ENCODE assay signal across 9 mouse cellular contexts in the genomic region with DNA sequence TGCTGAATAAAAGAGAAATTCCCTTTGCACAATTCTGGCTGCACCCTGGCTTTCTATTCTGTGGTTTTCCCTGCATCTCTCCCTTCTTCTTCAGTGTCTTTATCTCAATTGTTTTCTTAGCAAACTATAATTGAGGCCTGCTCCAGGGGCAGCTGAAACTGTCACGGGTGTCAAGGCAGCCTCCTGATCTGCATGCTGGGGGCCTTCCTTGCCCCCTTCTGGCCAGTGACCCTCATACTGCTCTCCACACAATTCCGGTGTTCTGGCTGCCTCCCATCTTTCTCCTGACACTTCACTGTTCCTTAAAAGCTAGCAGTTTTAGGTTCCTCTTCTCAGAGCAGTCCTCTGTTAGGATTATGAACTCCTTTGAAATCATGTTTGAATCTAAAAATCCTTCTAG. TPM values are rescaled to one million over a fixed set of nuclear protein-coding genes. Genes with fewer than 3 reads are reported as not detected.
DNase-seq lines count a peak whose midpoint lies in the region; ATAC-seq and TF ChIP-seq lines count a peak whose summit lies in the region.
"Had no signal": no experiment of that assay in that cellular context is flagged by ENCODE, and none has a peak within 500 bp of the region (broad histone marks: within the 10 kb centered on the region; RNA-seq: fewer than 3 reads in every experiment).

No protein-coding gene starts in this region.

- H3K27ac ChIP-seq in heart, embryonic 13.5 days (replicated peaks) = no peak overlapping the region
- H3K27ac ChIP-seq in MEL (ENCODE audit: control insufficient read depth, low read depth, low read length) = no peak overlapping the region
- H3K27ac ChIP-seq in hindbrain, embryonic 10.5 days = no peak overlapping the region
- no peak overlapping the region for H3K27ac ChIP-seq in midbrain, embryonic 11.5 days (ENCODE audit: low read depth, low read length)

- peaks cover 42% of the 10 kb centered on the region for H3K36me3 ChIP-seq in heart, embryonic 13.5 days
- peaks cover 9 to 20% of the 10 kb centered on the region in 2 experiments for H3K36me3 ChIP-seq in MEL (ENCODE audit: control insufficient read depth in 1 of 2, insufficient read depth in 2 of 2, low read length in 2 of 2)
- peaks cover 43% of the 10 kb centered on the region for H3K36me3 ChIP-seq in hindbrain, embryonic 10.5 days
- H3K36me3 ChIP-seq in midbrain, embryonic 11.5 days (ENCODE audit: control insufficient read depth, insufficient read depth, low read length) = peaks cover 4% of the 10 kb centered on the region; the same call in 1 of the 2 replicates

- no peak for TF ChIP-seq POLR2A in MEL (IDR thresholded peaks at IDR 0.05; ENCODE audit: control insufficient read depth in 1 of 2, insufficient read depth in 1 of 2, low read depth in 1 of 2, low read length in 2 of 2, poor library complexity in 1 of 2)

- peaks cover 17% of the 10 kb centered on the region for H3K79me2 ChIP-seq in MEL (ENCODE audit: control insufficient read depth, insufficient read depth, low read length, poor library complexity)

- DNase-seq in heart, postnatal 14 days = no peak
- peak; percentile 12 for DNase-seq in MEL (ENCODE audit: low read depth, low spot score)
- no peak for DNase-seq in hindbrain, embryonic 10.5 days (ENCODE audit: low spot score)
- peak; percentile 72 for DNase-seq in midbrain, embryonic 11.5 days (ENCODE audit: low spot score, missing footprints)
- DNase-seq in gastrocnemius, adult 8-10 months (ENCODE audit: low spot score in 2 of 2) = no peak
- no peak for DNase-seq in urinary bladder, postnatal 4 days (ENCODE audit: low spot score in 2 of 2)
- no peak for DNase-seq in left cerebral cortex, adult 18-20 months (ENCODE audit: low spot score in 2 of 2)
- DNase-seq: gastrocnemius, postnatal 36 days had no signal

- 10% methylated on average over 2 of the region's 2 CpGs for WGBS in heart, embryonic 13.5 days
- 21% methylated on average over 2 of the region's 2 CpGs for WGBS in hindbrain, embryonic 10.5 days
- WGBS in midbrain, embryonic 11.5 days = 26% methylated on average over 2 of the region's 2 CpGs

- peak overlapping the region; percentile 90 for H3K4me3 ChIP-seq in heart, embryonic 13.5 days
- H3K4me3 ChIP-seq in MEL (ENCODE audit: control insufficient read depth in 1 of 2, insufficient read depth in 1 of 2, low read depth in 2 of 2, low read length in 2 of 2) = peak overlapping the region; percentile 88 to 96
- H3K4me3 ChIP-seq in hindbrain, embryonic 10.5 days = peak overlapping the region; percentile 84
- peak overlapping the region; percentile 59 for H3K4me3 ChIP-seq in midbrain, embryonic 11.5 days (ENCODE audit: low read depth, low read length)

- no peak for ATAC-seq in heart, embryonic 13.5 days (ENCODE audit: extremely low read depth, insufficient number of reproducible peaks, low FRiP score, low TSS enrichment)
- no peak for ATAC-seq in midbrain, embryonic 11.5 days (ENCODE audit: low FRiP score)

- H3K9ac ChIP-seq in heart, embryonic 13.5 days = peak overlapping the region; percentile 91
- H3K9ac ChIP-seq in MEL (ENCODE audit: control insufficient read depth, low read depth, low read length, poor library complexity, severe bottlenecking) = peak overlapping the region; percentile 91
- H3K9ac ChIP-seq in midbrain, embryonic 11.5 days (ENCODE audit: low read length) = peak overlapping the region; percentile 68

- TF ChIP-seq CTCF in MEL (IDR thresholded peaks at IDR 0.05 in 2 of 3, conservative IDR thresholded peaks at IDR 0.05 in 1 of 3; ENCODE audit: control insufficient read depth in 1 of 3, insufficient read depth in 1 of 3, low read depth in 2 of 3, low read length in 3 of 3, poor library complexity in 1 of 3, severe bottlenecking in 1 of 3) = no peak

- peaks cover 8% of the 10 kb centered on the region for H3K9me3 ChIP-seq in heart, embryonic 13.5 days
- H3K9me3 ChIP-seq in MEL (replicated peaks; ENCODE audit: insufficient read depth, low read length) = no peaks in the 10 kb centered on the region
- no peaks in the 10 kb centered on the region for H3K9me3 ChIP-seq in hindbrain, embryonic 10.5 days
- H3K9me3 ChIP-seq in midbrain, embryonic 11.5 days (ENCODE audit: control insufficient read depth, low read length) = no peaks in the 10 kb centered on the region

- H3K27me3 ChIP-seq in heart, embryonic 13.5 days (replicated peaks) = no peaks in the 10 kb centered on the region
- H3K27me3 ChIP-seq in MEL (ENCODE audit: control insufficient read depth in 1 of 2, insufficient read depth in 2 of 2, low read length in 2 of 2) = no peaks in the 10 kb centered on the region
- no peaks in the 10 kb centered on the region for H3K27me3 ChIP-seq in hindbrain, embryonic 10.5 days (ENCODE audit: insufficient read depth, poor library complexity, severe bottlenecking)
- H3K27me3 ChIP-seq in midbrain, embryonic 11.5 days (ENCODE audit: control insufficient read depth, insufficient read depth, low read length) = no peaks in the 10 kb centered on the region

- no peak for TF ChIP-seq EP300 in MEL (IDR thresholded peaks at IDR 0.05; ENCODE audit: low read depth in 1 of 2, low read length in 2 of 2)

- intact Hi-C loops in heart, postnatal 14 days (cut with DNase I) = loop anchor here (2.0 kb wide), 1 partner anchor 16 kb away; no protein-coding TSS in a partner anchor

- TF ChIP-seq RAD21 in MEL (IDR thresholded peaks at IDR 0.05; ENCODE audit: low read depth, low read length) = no peak

- H3K4me2 ChIP-seq in heart, embryonic 13.5 days = peak overlapping the region; percentile 92
- H3K4me2 ChIP-seq in midbrain, embryonic 11.5 days = peak overlapping the region; percentile 66

- peaks cover 13% of the 10 kb centered on the region for H3K4me1 ChIP-seq in heart, embryonic 13.5 days
- peaks cover 2 to 3% of the 10 kb centered on the region in 2 experiments; a peak in 2 of 4 replicates for H3K4me1 ChIP-seq in MEL (ENCODE audit: control insufficient read depth in 1 of 2, insufficient read depth in 2 of 2, low read length in 2 of 2)
- H3K4me1 ChIP-seq in hindbrain, embryonic 10.5 days (replicated peaks) = peaks cover 12% of the 10 kb centered on the region
- peaks cover 8% of the 10 kb centered on the region for H3K4me1 ChIP-seq in midbrain, embryonic 11.5 days (ENCODE audit: control insufficient read depth, insufficient read depth, low read length)

TF ChIP-seq in MEL, 35 proteins besides CTCF, POLR2A, EP300 and RAD21:
- no peak for TF ChIP-seq UBTF (IDR thresholded peaks at IDR 0.05; ENCODE audit: borderline replicate concordance, insufficient read depth, low read depth, low read length)
- no peak for TF ChIP-seq KAT2A (conservative IDR thresholded peaks at IDR 0.05; ENCODE audit: low read depth, low read length)
- TF ChIP-seq NRF1 (IDR thresholded peaks at IDR 0.05; ENCODE audit: insufficient read depth, low read depth, low read length, poor library complexity, severe bottlenecking) = no peak
- TF ChIP-seq SMC3 (IDR thresholded peaks at IDR 0.05; ENCODE audit: low read depth, low read length) = no peak
- no peak for TF ChIP-seq ZMIZ1 (IDR thresholded peaks at IDR 0.05; ENCODE audit: low read depth, low read length)
- no peak for TF ChIP-seq NELFE (IDR thresholded peaks at IDR 0.05; ENCODE audit: low read depth, low read length)
- TF ChIP-seq ELF1 (IDR thresholded peaks at IDR 0.05; ENCODE audit: low read depth, low read length) = no peak
- TF ChIP-seq JUND (IDR thresholded peaks at IDR 0.05; ENCODE audit: low read depth, low read length) = no peak
- no peak for TF ChIP-seq POLR2AphosphoS5 (IDR thresholded peaks at IDR 0.05; ENCODE audit: borderline replicate concordance, low read depth, low read length)
- no peak for TF ChIP-seq MAFK (IDR thresholded peaks at IDR 0.05; ENCODE audit: borderline replicate concordance, low read depth, low read length)

RNA-seq across cellular contexts. Expression of a gene that starts 1.2 kb away (rescaled TPM):
- 8.5 and 9.8 TPM in 2 replicates for polyA plus RNA-seq in heart, embryonic 13.5 days (2015; fragmentation: Nextera tagmentation; extraction: Ambion mirVana)
- total RNA-seq in heart, postnatal 14 days (2021) = 10 to 100 TPM; 12.4 to 13.8 TPM
- 15.5 and 17.1 TPM in 2 replicates for total RNA-seq in MEL (2012; rRNA removed)
- polyA plus RNA-seq in MEL (2012; ENCODE audit: insufficient read depth in 1 of 2, insufficient read length in 2 of 2, low read depth in 1 of 2, low replicate concordance in 2 of 2, missing spikeins in 1 of 2) = 10 to 100 TPM in 1 of 2 experiments, not detected in 1; 25.4 TPM
- polyA plus RNA-seq in hindbrain, embryonic 10.5 days (2016; fragmentation: Nextera tagmentation; extraction: Ambion mirVana) = 17.3 and 18.8 TPM in 2 replicates
- 28.5 and 31.5 TPM in 2 replicates for polyA plus RNA-seq in midbrain, embryonic 11.5 days (2014; fragmentation: Nextera tagmentation; extraction: Ambion mirVana)
- total RNA-seq in gastrocnemius, adult 8-10 months (2022) = 1 to 10 TPM; 5.3 to 6.9 (median 6.1) TPM
- total RNA-seq in left cerebral cortex, adult 18-20 months (2021) = 10 to 100 TPM; 35.6 to 36.5 TPM

Comparison
In these comparisons a context has a peak if more than half of its experiments do, and no peak if none do; other contexts are left out.
1. DNase-seq: peak in MEL (single experiment) and midbrain, embryonic 11.5 days (single experiment); none in heart, postnatal 14 days (0 of 2), hindbrain, embryonic 10.5 days (single experiment), gastrocnemius, adult 8-10 months (0 of 2), urinary bladder, postnatal 4 days (0 of 2) and left cerebral cortex, adult 18-20 months (0 of 2).
2. Peak in every context shown above with its lines, with median percentiles within 50 percentile points of each other: H3K4me3 ChIP-seq and H3K9ac ChIP-seq.